Mouse (Mus musculus) splenic B cell, adult 2 months (primary cell): ENCODE results near the gene 1810049J17Rik.

Experiments used
- DNase-seq: peaks from one replicate; pipeline ENCODE4 v3.0.0-alpha.2; 2011; ENCODE audit warnings: low read depth, low spot score
- H3K27me3 ChIP-seq: 2 replicates; pipeline ENCODE4 v1.6.1; 2012; ENCODE audit warnings: mild to moderate bottlenecking, low read length, moderate library complexity, mixed read lengths; ENCODE audit not compliant: control insufficient read depth, poor library complexity, insufficient read depth, severe bottlenecking
- H3K36me3 ChIP-seq: 2 replicates; pipeline ENCODE4 v1.6.1; 2012; ENCODE audit warnings: mild to moderate bottlenecking, low read length, moderate library complexity, mixed read lengths; ENCODE audit not compliant: control insufficient read depth, poor library complexity, insufficient read depth, severe bottlenecking

Gene 1810049J17Rik

GRCm38 (mm10) chr15:12358384-12358783 lies 36.7 kb upstream of the 1810049J17Rik start:
- no peaks in the 10 kb centered on the region for H3K27me3 ChIP-seq
- peaks cover 2% of the 10 kb centered on the region; the same call in 1 of the 2 replicates for H3K36me3 ChIP-seq
- no peak for DNase-seq

- Histone ChIP-seq H3K36me3 (peaks cover 2% of the 10 kb centered on the region; the same call in 1 of the 2 replicates), H3K27me3 (no peaks in the 10 kb centered on the region)
Measured at GRCm38 (mm10) chr15:12357459-12357858, 35.8 kb upstream of the 1810049J17Rik start.

DNA sequence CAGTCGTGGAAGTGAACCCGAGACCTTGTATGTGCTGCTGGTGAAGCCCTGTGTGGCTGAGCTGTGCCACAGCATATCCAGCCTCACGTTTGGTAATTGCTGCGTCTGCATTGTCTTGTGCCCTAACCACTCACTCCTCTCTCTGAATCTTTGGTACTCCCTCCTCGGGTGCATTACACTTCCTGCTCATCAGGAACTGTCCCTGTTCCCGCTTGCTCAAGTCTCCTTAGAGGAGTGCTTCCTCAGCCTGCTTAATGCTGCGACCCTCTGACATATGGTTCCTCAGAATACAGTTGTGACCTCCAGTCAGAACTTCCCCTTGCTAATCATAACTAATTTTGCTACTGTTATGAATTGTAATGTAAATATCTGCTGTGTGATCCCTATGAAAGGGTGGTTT lies 34.2 kb upstream of the 1810049J17Rik start:
- no peaks in the 10 kb centered on the region for H3K27me3 ChIP-seq
- H3K36me3 ChIP-seq: peaks cover 3% of the 10 kb centered on the region; the same call in 1 of the 2 replicates
- no peak for DNase-seq

More at GRCm38 (mm10) chr15:12357459-12357858, 35.8 kb upstream of the 1810049J17Rik start:
- no peak for DNase-seq

DNA sequence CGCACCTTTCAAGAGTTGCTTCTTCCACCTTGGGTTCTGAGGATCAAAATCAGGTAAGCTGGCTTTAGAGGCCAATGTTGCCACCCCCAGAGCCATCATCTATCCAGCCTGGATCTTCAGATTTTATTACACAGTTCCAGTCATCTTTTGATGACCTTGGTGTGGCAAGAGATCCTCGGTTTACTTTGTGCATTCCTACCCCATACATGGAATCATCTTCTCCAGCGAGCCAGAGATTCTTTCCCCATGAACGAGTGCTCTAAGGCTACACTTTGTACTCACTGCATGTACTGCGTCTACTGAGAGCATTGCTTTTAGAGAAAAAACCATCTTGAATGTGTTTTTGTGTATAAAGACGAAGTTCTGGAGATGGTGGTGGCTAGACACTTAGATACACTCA lies 33.6 kb upstream of the 1810049J17Rik start:
- Histone ChIP-seq H3K27me3 (no peaks in the 10 kb centered on the region), H3K36me3 (peaks cover 5% of the 10 kb centered on the region; the same call in 1 of the 2 replicates)
- DNase-seq: no peak

DNA sequence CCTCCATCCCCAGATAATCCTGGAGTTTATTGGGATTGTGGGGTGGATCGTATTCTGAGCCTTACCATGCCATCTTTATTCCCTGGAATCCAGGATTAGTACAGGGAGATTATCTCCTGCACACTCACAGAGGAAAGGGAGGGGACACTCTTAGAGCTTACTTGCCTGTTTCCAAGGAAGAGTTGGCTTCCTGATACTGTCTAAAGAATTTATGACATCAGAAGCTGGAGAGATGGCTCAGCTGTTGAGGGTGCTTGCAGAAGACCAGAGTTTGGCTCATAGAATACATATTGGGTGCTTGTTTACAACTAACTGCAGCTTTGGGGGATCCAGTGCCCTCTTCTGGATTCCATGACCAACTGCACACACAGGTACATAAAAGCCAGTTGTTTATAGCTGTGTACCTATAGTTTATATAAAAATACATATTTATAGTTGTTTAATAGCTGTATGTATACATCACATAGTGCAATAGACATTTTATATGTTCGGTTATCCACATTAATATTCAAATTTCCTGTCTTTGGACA lies 32.6 kb upstream of the 1810049J17Rik start:
- Histone ChIP-seq H3K36me3 (peaks cover 6% of the 10 kb centered on the region), H3K27me3 (no peaks in the 10 kb centered on the region)
- DNase-seq: no peak

DNA sequence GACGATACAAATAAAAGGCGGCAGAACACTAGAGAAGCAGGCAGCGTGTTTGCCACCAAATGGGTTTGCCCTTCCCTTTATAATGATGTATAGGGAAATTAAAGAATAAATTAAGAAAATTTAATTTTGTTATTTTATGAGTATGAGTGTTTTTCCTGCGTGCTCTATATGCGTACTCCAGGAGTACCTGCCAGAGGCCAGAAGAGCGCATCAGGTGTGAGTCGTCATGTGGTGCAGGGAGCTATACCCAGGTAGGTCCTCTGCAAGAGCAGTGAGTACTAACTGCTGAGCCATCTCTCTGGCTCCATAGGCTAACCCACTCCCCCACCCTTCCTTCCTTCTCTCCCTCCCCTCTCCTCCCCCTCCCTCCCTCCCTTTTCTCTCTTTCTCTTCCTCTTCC lies 29.8 kb upstream of the 1810049J17Rik start:
- Histone ChIP-seq H3K27me3 (no peaks in the 10 kb centered on the region), H3K36me3 (peaks cover 6% of the 10 kb centered on the region)
- no peak for DNase-seq

DNA sequence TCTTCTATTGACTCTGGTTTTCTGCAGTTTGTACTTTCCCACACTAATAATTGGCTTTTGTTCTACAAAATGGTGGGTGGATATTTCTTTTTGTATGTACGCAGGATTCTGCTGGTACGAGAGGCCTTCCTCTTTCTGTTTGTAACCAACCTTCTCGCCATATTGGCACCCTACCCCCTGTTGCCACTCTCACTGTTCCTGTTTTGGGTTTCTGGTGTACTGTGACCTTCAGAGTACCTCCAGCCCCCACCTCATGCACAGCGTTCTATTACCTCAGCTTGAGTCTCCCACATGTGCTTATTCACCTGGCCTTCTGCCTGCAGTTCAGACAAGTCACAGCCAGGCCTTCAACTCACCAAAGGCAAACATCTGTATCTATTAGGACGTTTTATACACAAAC lies 28.1 kb upstream of the 1810049J17Rik start:
- Histone ChIP-seq H3K27me3 (no peaks in the 10 kb centered on the region), H3K36me3 (peaks cover 6% of the 10 kb centered on the region)
- peak; percentile 17 for DNase-seq

GRCm38 (mm10) chr15:12348950-12349349 lies 27.3 kb upstream of the 1810049J17Rik start:
- Histone ChIP-seq H3K36me3 (peaks cover 4% of the 10 kb centered on the region; the same call in 1 of the 2 replicates), H3K27me3 (no peaks in the 10 kb centered on the region)
- DNase-seq: peak; percentile 16

GRCm38 (mm10) chr15:12346916-12347315 lies 25.2 kb upstream of the 1810049J17Rik start:
- DNase-seq: no peak
- Histone ChIP-seq H3K27me3 (no peaks in the 10 kb centered on the region), H3K36me3 (peaks cover 6% of the 10 kb centered on the region; the same call in 1 of the 2 replicates)

DNA sequence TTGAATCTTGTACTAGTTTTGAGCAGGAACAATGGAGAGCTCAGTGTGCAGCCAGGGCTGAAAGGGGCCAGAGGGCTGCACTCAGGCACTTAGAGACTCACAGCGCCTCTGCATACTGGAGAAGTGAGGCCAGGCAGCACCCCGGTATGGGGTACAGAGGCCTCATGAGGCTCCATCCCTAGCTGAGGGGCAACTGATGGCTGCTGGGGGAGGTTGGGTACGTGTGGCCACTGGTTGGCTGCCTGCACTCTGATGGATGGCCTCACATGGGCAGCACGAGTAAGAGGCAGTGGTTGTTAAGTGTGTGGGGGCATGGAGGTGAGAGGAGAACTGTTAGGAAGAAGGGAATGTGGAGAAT lies 19.7 kb upstream of the 1810049J17Rik start:
- 0 out of 2 replicates have a peak, but pooled peaks cover 2% of the 10 kb centered on the region for H3K36me3 ChIP-seq
- DNase-seq: no peak
- H3K27me3 ChIP-seq: no peaks in the 10 kb centered on the region

DNA sequence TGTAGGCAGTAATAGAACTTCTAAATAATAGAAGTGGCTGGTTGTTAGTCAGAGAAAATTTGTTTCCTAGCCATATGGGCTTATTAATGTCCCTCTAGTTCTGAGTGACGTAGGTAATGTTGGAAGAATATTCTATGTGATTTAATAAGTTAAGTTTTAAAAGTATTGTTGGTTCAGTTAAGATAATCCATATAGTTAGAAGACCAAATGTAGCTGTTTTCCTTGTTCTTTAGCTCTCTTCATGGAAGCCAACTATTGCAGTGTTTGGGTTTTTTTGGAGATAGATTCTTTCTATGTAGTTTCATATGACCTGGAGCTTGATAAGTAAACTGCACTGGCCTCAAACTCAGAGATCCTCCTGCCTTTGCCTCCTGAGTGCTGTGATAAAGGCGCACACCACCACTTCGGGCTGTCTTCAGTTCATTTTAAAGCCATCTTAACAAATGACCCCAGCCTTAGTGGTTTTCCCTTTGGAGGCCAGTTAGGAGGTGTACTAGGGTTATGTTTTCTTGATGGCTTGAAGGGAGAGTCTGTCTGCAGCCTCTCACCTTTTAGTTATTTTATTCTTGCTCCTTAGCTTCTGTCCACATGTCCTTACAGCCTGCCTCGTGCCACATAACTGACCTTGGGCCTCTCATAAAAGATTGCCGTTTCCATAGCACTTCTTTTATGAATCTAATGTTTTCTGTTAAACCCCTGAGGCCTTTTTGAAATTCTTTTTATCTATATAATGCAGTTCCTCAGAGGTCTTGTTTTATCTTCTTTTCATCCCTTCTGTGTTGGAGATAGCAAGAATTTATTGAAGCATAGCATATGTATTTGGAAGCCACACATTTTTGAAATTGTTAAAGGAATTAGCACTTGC lies 19.1 kb upstream of the 1810049J17Rik start:
- Histone ChIP-seq H3K27me3 (no peaks in the 10 kb centered on the region), H3K36me3 (0 out of 2 replicates have a peak, but pooled peaks cover 2% of the 10 kb centered on the region)
- DNase-seq: no peak

GRCm38 (mm10) chr15:12337779-12338137 lies 16.1 kb upstream of the 1810049J17Rik start:
- no peaks in the 10 kb centered on the region for H3K36me3 ChIP-seq
- DNase-seq: no peak

GRCm38 (mm10) chr15:12337030-12337778 lies 15.5 kb upstream of the 1810049J17Rik start:
- DNase-seq: no peak
- Histone ChIP-seq H3K36me3 (no peaks in the 10 kb centered on the region), H3K27me3 (no peaks in the 10 kb centered on the region)

More at GRCm38 (mm10) chr15:12337779-12338137, 16.1 kb upstream of the 1810049J17Rik start:
- no peaks in the 10 kb centered on the region for H3K27me3 ChIP-seq

DNA sequence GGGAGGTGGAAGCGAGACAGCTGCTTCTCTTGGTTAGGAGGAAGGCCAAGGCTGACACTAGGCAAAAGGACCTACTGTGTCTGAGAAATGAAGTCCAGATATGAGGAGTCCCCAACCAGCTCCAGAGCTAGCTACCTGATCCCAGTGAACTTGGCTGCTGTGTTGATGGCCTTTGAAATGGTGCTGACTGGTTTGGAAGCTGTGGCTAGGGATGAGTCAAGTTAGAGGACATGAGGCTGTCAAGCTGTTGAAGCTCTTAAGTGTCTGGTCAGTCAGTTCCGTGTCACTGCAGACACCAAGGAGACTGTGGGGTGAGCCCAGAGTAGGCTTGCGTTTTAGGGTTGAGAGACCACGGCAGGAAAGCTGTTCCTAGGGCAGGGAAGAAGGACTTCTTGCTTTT lies 12.7 kb upstream of the 1810049J17Rik start:
- no peak for DNase-seq
- H3K36me3 ChIP-seq: no peaks in the 10 kb centered on the region
- H3K27me3 ChIP-seq: no peaks in the 10 kb centered on the region

DNA sequence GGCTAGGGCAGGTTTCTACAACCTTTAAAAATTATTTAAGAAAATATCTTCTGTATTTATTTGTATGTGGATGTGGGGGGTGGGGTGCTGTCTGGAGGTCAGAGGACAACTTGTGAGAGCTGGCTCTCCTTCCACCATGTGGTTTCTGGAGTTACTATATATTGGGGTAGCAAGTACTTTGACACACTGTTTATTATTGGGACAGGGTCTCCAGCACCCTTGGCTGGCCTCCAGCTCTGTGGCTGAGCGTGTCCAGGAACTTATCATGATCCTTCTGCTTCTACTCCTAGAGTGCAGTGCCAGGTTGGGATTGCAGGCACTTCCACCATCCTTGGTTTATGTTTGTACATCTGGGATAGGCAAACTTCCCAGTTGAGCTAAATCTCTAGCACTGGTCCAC lies 9.6 kb upstream of the 1810049J17Rik start:
- no peaks in the 10 kb centered on the region for H3K27me3 ChIP-seq
- H3K36me3 ChIP-seq: no peaks in the 10 kb centered on the region
- no peak for DNase-seq
